Mouse (Mus musculus) C2C12 (cell line): ENCODE measurements around the gene Grik4. TPM values are rescaled to one million over a fixed set of nuclear protein-coding genes. Genes with fewer than 3 reads are reported as not detected.

Experiments
- H3K27me3 ChIP-seq: one replicate; pipeline ENCODE4 v1.6.1; 2011; ENCODE audit not compliant: control insufficient read depth, insufficient read depth, insufficient read length
- H3K36me3 ChIP-seq: one replicate; pipeline ENCODE4 v1.6.1; 2011; ENCODE audit not compliant: control insufficient read depth, insufficient read depth
- H3K4me3 ChIP-seq: one replicate; pipeline ENCODE4 v1.5.1; 2011; ENCODE audit warnings: mild to moderate bottlenecking, control low read depth; ENCODE audit not compliant: poor library complexity, insufficient read depth, severe bottlenecking
- H3K79me2 ChIP-seq: one replicate; pipeline ENCODE4 v1.6.1; 2011; ENCODE audit not compliant: control insufficient read depth, insufficient read depth
- H3K79me3 ChIP-seq: one replicate; pipeline ENCODE4 v1.6.1; 2011; ENCODE audit warnings: low read depth, control low read depth
- H3ac ChIP-seq: one replicate; pipeline ENCODE3; 2011; ENCODE audit warnings: low read depth; ENCODE audit not compliant: control insufficient read depth, insufficient read length
- CEBPB ChIP-seq: IDR thresholded peaks from one replicate; pipeline ENCODE4 v1.6.1; 2011; ENCODE audit warnings: low read depth, mild to moderate bottlenecking, control low read depth, moderate library complexity
- CTCF ChIP-seq: IDR thresholded peaks from one replicate; pipeline ENCODE4 v1.5.1; 2011; ENCODE audit not compliant: control insufficient read depth, insufficient read depth, insufficient read length
- FOSL1 ChIP-seq: IDR thresholded peaks from one replicate; pipeline ENCODE4 v1.8.0; 2011; ENCODE audit warnings: mild to moderate bottlenecking, low read length; ENCODE audit not compliant: poor library complexity, insufficient read depth, severe bottlenecking
- MAX ChIP-seq: IDR thresholded peaks from one replicate; pipeline ENCODE4 v1.6.1; 2011; ENCODE audit warnings: mild to moderate bottlenecking, control low read depth
- MYOD1 ChIP-seq: IDR thresholded peaks from one replicate; pipeline ENCODE4 v1.6.1; 2011; ENCODE audit warnings: low read depth; ENCODE audit not compliant: control insufficient read depth, insufficient read length
- MYOG ChIP-seq: IDR thresholded peaks from one replicate; pipeline ENCODE4 v1.6.1; 2011; ENCODE audit not compliant: control insufficient read depth, insufficient read length; ENCODE audit errors: extremely low read depth
- USF1 ChIP-seq: IDR thresholded peaks from one replicate; pipeline ENCODE4 v1.6.1; 2011; ENCODE audit warnings: low read depth, mild to moderate bottlenecking, control low read depth, moderate library complexity
- polyA plus RNA-seq: library from polyadenylated mRNA; unstranded; fragments of >200 nt; fragmentation: generic; extraction: Trizol; gene quantifications from one replicate; pipeline ENCODE4 v1.2.1, GENCODE M21; 2012; ENCODE audit warnings: missing spikeins

Grik4 gene
- polyA plus RNA-seq, 1 experiment = not detected

- peaks cover 20% of the 10 kb centered on the region for H3K27me3 ChIP-seq
- no peaks in the 10 kb centered on the region for H3K79me3 ChIP-seq
- no peaks in the 10 kb centered on the region for H3K36me3 ChIP-seq
- TF ChIP-seq USF1 = no peak
- H3K79me2 ChIP-seq = no peaks in the 10 kb centered on the region
- no peak overlapping the region for H3K4me3 ChIP-seq
- H3ac ChIP-seq = no peak overlapping the region
Observed at GRCm38 (mm10) chr9:42885566-42885965, 58.7 kb downstream of the Grik4 start.

DNA sequence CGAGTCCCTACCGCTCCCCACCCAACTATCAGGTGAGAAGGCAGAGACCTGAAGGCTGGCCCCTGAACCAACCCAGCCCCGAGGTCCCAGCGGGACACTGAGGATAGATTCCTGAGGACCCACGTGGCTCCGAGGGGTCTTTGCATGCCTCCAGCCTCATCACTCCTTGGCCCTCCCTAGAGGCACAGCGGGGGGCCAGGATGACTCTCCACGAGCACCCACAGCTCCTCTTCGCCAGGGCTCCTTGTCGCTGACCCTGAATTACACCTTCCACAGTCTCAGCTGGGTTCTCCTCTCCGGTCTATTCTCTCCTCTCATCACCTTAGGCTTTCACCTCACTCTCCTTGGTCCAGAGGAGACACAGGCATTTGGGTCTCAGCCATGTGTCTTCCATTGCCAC is 59.2 kb downstream of the Grik4 start:
- Histone ChIP-seq H3K36me3 (no peaks in the 10 kb centered on the region), H3K79me3 (no peaks in the 10 kb centered on the region), H3ac (no peak overlapping the region), H3K4me3 (no peak overlapping the region), H3K79me2 (no peaks in the 10 kb centered on the region), H3K27me3 (peaks cover 20% of the 10 kb centered on the region)
- TF ChIP-seq MYOD1 = no peak
- TF ChIP-seq CEBPB = no peak
- no peak for TF ChIP-seq MAX
- TF ChIP-seq USF1 = no peak
- TF ChIP-seq MYOG = no peak
- TF ChIP-seq CTCF = no peak
- no peak for TF ChIP-seq FOSL1

- TF ChIP-seq USF1 = no peak
- no peak for TF ChIP-seq MYOG
- no peak for TF ChIP-seq CEBPB
- Histone ChIP-seq H3K79me2 (no peaks in the 10 kb centered on the region), H3K4me3 (no peak overlapping the region), H3ac (no peak overlapping the region), H3K79me3 (no peaks in the 10 kb centered on the region), H3K27me3 (peaks cover 25% of the 10 kb centered on the region), H3K36me3 (no peaks in the 10 kb centered on the region)
Observed at GRCm38 (mm10) chr9:42883006-42883759, 61.1 kb downstream of the Grik4 start.

GRCm38 (mm10) chr9:42882313-42882712 is 62.0 kb downstream of the Grik4 start:
- H3ac ChIP-seq = no peak overlapping the region
- TF ChIP-seq USF1 = no peak
- no peak for TF ChIP-seq MYOD1
- TF ChIP-seq MYOG = no peak
- TF ChIP-seq CTCF = no peak
- TF ChIP-seq CEBPB = no peak
- TF ChIP-seq FOSL1 = no peak
- no peak for TF ChIP-seq MAX
- H3K79me2 ChIP-seq = no peaks in the 10 kb centered on the region
- no peak overlapping the region for H3K4me3 ChIP-seq
- no peaks in the 10 kb centered on the region for H3K79me3 ChIP-seq
- no peaks in the 10 kb centered on the region for H3K36me3 ChIP-seq
- H3K27me3 ChIP-seq = peaks cover 28% of the 10 kb centered on the region

DNA sequence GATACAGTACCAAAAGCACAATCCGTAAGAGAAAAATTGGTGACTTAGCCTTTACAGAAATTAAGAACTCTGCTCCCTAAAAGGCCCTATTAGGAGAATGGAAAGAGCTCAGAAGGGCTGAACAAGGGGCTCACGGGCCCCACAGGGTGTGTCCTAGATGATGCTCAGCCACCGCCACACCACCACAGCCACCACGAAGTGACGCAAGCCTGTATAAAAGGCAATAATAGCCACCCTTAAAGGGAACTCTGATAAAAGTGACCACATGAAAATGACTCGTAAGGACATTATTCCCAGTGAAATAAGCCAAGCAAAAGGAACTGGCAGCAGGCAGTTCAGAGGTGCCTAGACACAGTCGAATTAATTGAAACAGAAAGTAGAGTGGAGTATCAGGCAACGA is 63.3 kb downstream of the Grik4 start:
- Histone ChIP-seq H3K79me3 (no peaks in the 10 kb centered on the region), H3K4me3 (no peak overlapping the region), H3ac (no peak overlapping the region), H3K36me3 (no peaks in the 10 kb centered on the region), H3K27me3 (peaks cover 26% of the 10 kb centered on the region), H3K79me2 (no peaks in the 10 kb centered on the region)
- TF ChIP-seq CTCF (no peak), MYOG (no peak), MAX (no peak), FOSL1 (no peak), USF1 (no peak), MYOD1 (no peak), CEBPB (peak; percentile 60)

DNA sequence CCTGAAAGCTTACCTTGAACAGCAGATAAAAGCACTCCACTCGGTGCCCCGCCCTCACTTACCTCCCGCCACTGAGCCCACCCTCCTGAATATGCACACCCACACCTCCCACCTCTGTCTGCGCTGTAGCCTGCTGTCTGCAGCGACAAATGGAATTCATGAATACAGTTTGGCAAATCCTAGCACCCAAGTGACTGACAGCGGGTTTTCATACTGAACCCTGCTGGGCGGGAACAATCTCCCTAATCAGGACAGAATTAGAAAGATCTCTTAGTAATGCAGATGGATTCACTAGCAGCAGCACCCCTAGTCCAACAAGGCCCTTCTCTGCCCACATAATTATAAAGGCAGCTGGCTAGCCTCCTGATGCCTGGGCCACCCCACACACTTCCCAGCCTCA is 65.9 kb downstream of the Grik4 start:
- no peaks in the 10 kb centered on the region for H3K36me3 ChIP-seq
- TF ChIP-seq MAX (no peak), CTCF (no peak), USF1 (no peak), FOSL1 (no peak), MYOD1 (no peak), CEBPB (no peak), MYOG (no peak)
- peaks cover 14% of the 10 kb centered on the region for H3K27me3 ChIP-seq
- no peaks in the 10 kb centered on the region for H3K79me3 ChIP-seq
- no peak overlapping the region for H3K4me3 ChIP-seq
- no peaks in the 10 kb centered on the region for H3K79me2 ChIP-seq
- H3ac ChIP-seq = no peak overlapping the region
